Mouse (Mus musculus): ENCODE measurements around the gene Myl4.

DNA sequence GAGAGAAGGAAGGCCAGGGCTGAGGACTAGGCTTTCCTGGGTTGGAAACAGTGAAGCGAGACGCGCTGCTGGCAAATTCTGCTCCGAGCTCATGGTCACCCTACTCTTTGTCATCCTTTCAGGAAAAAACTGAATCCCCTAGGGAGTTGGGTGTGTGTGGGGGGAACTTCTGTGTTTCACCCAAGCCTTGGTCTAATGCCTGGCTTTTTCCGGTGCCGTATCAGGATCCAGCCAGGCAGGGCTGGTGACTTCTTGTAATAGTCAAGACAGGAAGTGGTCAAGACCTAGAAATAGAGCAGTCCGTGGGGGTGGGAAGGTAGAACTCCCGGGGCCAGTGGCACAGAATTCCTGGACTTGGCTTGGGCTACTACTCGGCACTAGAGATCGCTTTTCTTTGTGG is 45.9 kb downstream of the Myl4 start:
- TF ChIP-seq POLR2A (IDR thresholded peaks at IDR 0.05; ENCODE audit: borderline replicate concordance, extremely low read depth, insufficient read depth, insufficient read length, poor library complexity, severe bottlenecking) = no peak
- TF ChIP-seq CTCF (IDR thresholded peaks at IDR 0.05; ENCODE audit: borderline replicate concordance, extremely low read depth, insufficient read depth, insufficient read length) = no peak
